Mouse (Mus musculus) adrenal gland (tissue): ENCODE results near the gene Nfyc.

Experiments
- intact Hi-C: fragments of 180-260 bp; cut with DNase I; formaldehyde crosslinking; loops from one replicate; pipeline ENCODE4 v1.15.1; 2025
- long read RNA-seq, 2 experiments: library from polyadenylated mRNA; unstranded; transcript quantifications; one replicate each; pipeline ENCODE4 v2.0.0; 2020; ENCODE audit warnings: borderline replicate concordance in 1 of 2; ENCODE audit not compliant: insufficient replicate concordance in 1 of 2

Nfyc gene
- long read RNA-seq, experiment 1, transcript Nfyc-201 (10 exons, 1,932 nt), result major isoform, 14 of 28 reads
- long read RNA-seq, experiment 1, partial matches to known transcripts, result 6 of 28 reads
- long read RNA-seq, experiment 1, other reads (novel, unspliced or antisense), result 8 of 28 reads
- long read RNA-seq, experiment 2, transcript Nfyc-201 (10 exons, 1,932 nt), result major isoform, 11 of 24 reads
- long read RNA-seq, experiment 2, partial matches to known transcripts, result 2 of 24 reads
- long read RNA-seq, experiment 2, other reads (novel, unspliced or antisense), result 9 of 24 reads

- intact Hi-C loops, result no loop called here
Measured at GRCm38 (mm10) chr4:120831472-120831871, at the start of gene Nfyc. TSS of gene Nfyc (minus strand) at chr4:120831572.

- intact Hi-C loops, result loop anchor here (10.0 kb wide), 2 partner anchors 116 to 296 kb away; partner anchors contain the start of gene Gm8439
Measured at GRCm38 (mm10) chr4:120880731-120881432, 49.5 kb upstream of the Nfyc start.

- intact Hi-C loops, result no loop called here
Measured at GRCm38 (mm10) chr4:120879386-120879785, 48.0 kb upstream of the Nfyc start.

GRCm38 (mm10) chr4:120878728-120879127 is 47.4 kb upstream of the Nfyc start:
- intact Hi-C loops, result no loop called here

- intact Hi-C loops, result no loop called here
Measured at GRCm38 (mm10) chr4:120875961-120876360, 44.6 kb upstream of the Nfyc start.

- intact Hi-C loops, result no loop called here
Measured at GRCm38 (mm10) chr4:120870262-120870748, 38.9 kb upstream of the Nfyc start.

GRCm38 (mm10) chr4:120868988-120869387 is 37.6 kb upstream of the Nfyc start:
- intact Hi-C loops, result no loop called here

- intact Hi-C loops, result no loop called here
Measured at GRCm38 (mm10) chr4:120868246-120868645, 36.9 kb upstream of the Nfyc start.

- intact Hi-C loops, result no loop called here
Measured at GRCm38 (mm10) chr4:120866211-120866610, 34.8 kb upstream of the Nfyc start.

GRCm38 (mm10) chr4:120859865-120860264 is 28.5 kb upstream of the Nfyc start:
- intact Hi-C loops, result no loop called here

GRCm38 (mm10) chr4:120856376-120856775 is 25.0 kb upstream of the Nfyc start:
- intact Hi-C loops, result no loop called here

GRCm38 (mm10) chr4:120855360-120856060 is 24.1 kb upstream of the Nfyc start:
- intact Hi-C loops, result no loop called here

GRCm38 (mm10) chr4:120854588-120855319 is 23.4 kb upstream of the Nfyc start, which contains the start of gene Rims3:
TSS of gene Rims3 (plus strand) at chr4:120854816.
- intact Hi-C loops, result loop anchor here (5.0 kb wide), 1 partner anchor 33 kb away; no protein-coding TSS in a partner anchor

- intact Hi-C loops, result loop anchor here (5.0 kb wide), 1 partner anchor 36 kb away; no protein-coding TSS in a partner anchor
Measured at GRCm38 (mm10) chr4:120850946-120851345, 19.6 kb upstream of the Nfyc start.

GRCm38 (mm10) chr4:120849451-120849850 is 18.1 kb upstream of the Nfyc start:
- intact Hi-C loops, result loop anchor here (5.0 kb wide), 1 partner anchor 63 kb away; no protein-coding TSS in a partner anchor

- intact Hi-C loops, result loop anchor here (5.0 kb wide), 1 partner anchor 63 kb away; no protein-coding TSS in a partner anchor
Measured at GRCm38 (mm10) chr4:120848909-120849308, 17.5 kb upstream of the Nfyc start.

GRCm38 (mm10) chr4:120845098-120845497 is 13.7 kb upstream of the Nfyc start:
- intact Hi-C loops, result loop anchor here (5.0 kb wide), 1 partner anchor 67 kb away; no protein-coding TSS in a partner anchor

- intact Hi-C loops, result loop anchor here (5.0 kb wide), 1 partner anchor 68 kb away; no protein-coding TSS in a partner anchor
Measured at GRCm38 (mm10) chr4:120844423-120845082, 13.2 kb upstream of the Nfyc start.

GRCm38 (mm10) chr4:120841342-120841741 is 10.0 kb upstream of the Nfyc start:
- intact Hi-C loops, result no loop called here

GRCm38 (mm10) chr4:120830767-120831166 is 605 bp downstream of the Nfyc start:
- intact Hi-C loops, result no loop called here
